Mouse (Mus musculus) ES-E14 (cell line): ENCODE results near the gene P3h2.

Source experiments
- CHD2 ChIP-seq: IDR thresholded peaks from 2 replicates; pipeline ENCODE4 v1.6.1; 2014; ENCODE audit warnings: mild to moderate bottlenecking, low read depth, low read length, inconsistent platforms
- HCFC1 ChIP-seq: IDR thresholded peaks from 2 replicates; pipeline ENCODE4 v1.6.1; 2012; ENCODE audit warnings: low read length, inconsistent platforms, borderline replicate concordance; ENCODE audit not compliant: insufficient read depth
- MAFK ChIP-seq: IDR thresholded peaks from 2 replicates; pipeline ENCODE4 v1.6.1; 2014; ENCODE audit warnings: mild to moderate bottlenecking, low read depth, low read length, inconsistent platforms; ENCODE audit not compliant: insufficient read depth
- ZC3H11A ChIP-seq: IDR thresholded peaks from 2 replicates; pipeline ENCODE4 v1.6.1; 2012; ENCODE audit warnings: low read depth, mild to moderate bottlenecking, inconsistent platforms, low read length, borderline replicate concordance
- ZNF384 ChIP-seq: IDR thresholded peaks from 2 replicates; pipeline ENCODE4 v1.6.1; 2012; ENCODE audit warnings: low read depth, low read length, inconsistent platforms

DNA sequence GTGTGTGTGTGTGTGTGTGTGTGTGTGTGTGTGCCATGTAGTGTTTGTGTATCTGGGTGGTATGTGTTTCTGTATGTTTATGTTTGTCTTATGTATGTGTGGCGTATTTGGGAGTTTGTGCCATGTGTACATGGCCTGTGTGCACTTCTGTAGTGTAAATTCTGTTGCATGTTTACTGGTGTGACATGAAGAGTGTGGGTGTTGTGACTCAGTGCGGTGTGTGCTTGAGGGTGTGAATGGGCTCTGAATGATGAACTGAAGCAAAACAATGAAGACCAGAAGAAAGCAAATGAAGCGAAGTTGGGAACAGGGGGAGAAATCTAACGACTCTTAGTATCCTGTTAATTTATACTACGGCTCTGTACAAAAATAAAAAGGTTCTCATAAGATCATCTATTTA, 145.7 kb downstream of the P3h2 start:
- no peak for TF ChIP-seq HCFC1
- no peak for TF ChIP-seq ZNF384
- no peak for TF ChIP-seq MAFK
- no peak for TF ChIP-seq CHD2
- TF ChIP-seq ZC3H11A = no peak
